Mouse (Mus musculus) spleen, adult 2 months (tissue): ENCODE measurements at regions not wholly inside any gene's neighbourhood (a gene's known extent, or its start where the extent isn't known, plus 50 kb on each side); places are given as distances from the start of the nearest gene placed in this dataset.

Experiments
- CTCF ChIP-seq: fragments of 200-500 bp; IDR thresholded peaks from 2 replicates; pipeline ENCODE4 v1.5.1; 2011; ENCODE audit warnings: mild to moderate bottlenecking, inconsistent platforms; ENCODE audit not compliant: insufficient read depth, insufficient read length, insufficient replicate concordance; ENCODE audit errors: extremely low read depth
- POLR2A ChIP-seq: fragments of 200-500 bp; IDR thresholded peaks from 2 replicates; pipeline ENCODE4 v1.6.1; 2011; ENCODE audit warnings: low read depth, low read length, inconsistent platforms

DNA sequence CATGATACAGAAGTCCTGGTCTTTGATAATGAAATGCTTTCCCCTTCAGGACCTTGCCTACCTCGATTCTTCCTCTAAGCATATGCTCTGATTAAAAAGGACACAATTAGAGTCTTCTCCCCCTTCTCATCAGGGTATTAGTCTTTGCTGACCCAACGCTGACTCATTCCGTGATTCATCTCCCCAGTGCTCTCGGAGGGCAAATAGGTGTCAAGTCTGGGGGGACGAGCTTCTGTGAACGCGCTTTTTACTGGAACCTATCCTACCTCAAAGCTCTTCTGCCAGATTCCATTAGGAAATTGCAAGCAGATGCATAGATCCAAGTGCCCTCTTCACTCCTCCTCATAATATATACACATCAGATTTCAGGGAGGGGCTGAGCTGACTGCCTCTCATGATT is 63.8 kb upstream of the Bach2 start:
- TF ChIP-seq POLR2A: no peak
- no peak for TF ChIP-seq CTCF
